Mouse (Mus musculus) liver, embryonic 16.5 days (tissue): ENCODE measurements around the gene Fbxo21. TPM values are rescaled to one million over a fixed set of nuclear protein-coding genes. Genes with fewer than 3 reads are reported as not detected.

Source experiments
- ATAC-seq: fragments of 200-750 bp; cut with Nextera tagmentation; 2 replicates; pipeline ENCODE4 v1.8.0; 2017; ENCODE audit warnings: low read depth, mild to moderate bottlenecking, moderate number of reproducible peaks, moderate library complexity
- H3K27ac ChIP-seq: fragments of 300-500 bp; sonication (generic); 2 replicates; pipeline ENCODE4 v1.5.1; 2014; ENCODE audit warnings: mild to moderate bottlenecking, low read length
- H3K27me3 ChIP-seq: fragments of 300-500 bp; sonication (generic); 2 replicates; pipeline ENCODE4 v1.6.1; 2014; ENCODE audit warnings: low read depth, low read length, mixed read lengths; ENCODE audit not compliant: control insufficient read depth, insufficient read depth
- H3K36me3 ChIP-seq: fragments of 300-500 bp; sonication (generic); 2 replicates; pipeline ENCODE4 v1.6.1; 2014; ENCODE audit warnings: mild to moderate bottlenecking; ENCODE audit not compliant: control insufficient read depth, insufficient read depth
- H3K4me1 ChIP-seq: fragments of 300-500 bp; sonication (generic); 2 replicates; pipeline ENCODE4 v1.6.1; 2014; ENCODE audit warnings: low read depth, low read length, mixed read lengths; ENCODE audit not compliant: control insufficient read depth
- H3K4me2 ChIP-seq: fragments of 300-500 bp; sonication (generic); 2 replicates; pipeline ENCODE4 v1.6.1; 2014; ENCODE audit warnings: low read depth, low read length, mixed read lengths
- H3K4me3 ChIP-seq: fragments of 300-500 bp; sonication (generic); 2 replicates; pipeline ENCODE4 v1.5.1; 2014; ENCODE audit warnings: low read depth, mild to moderate bottlenecking, low read length
- H3K9ac ChIP-seq: fragments of 300-500 bp; sonication (generic); 2 replicates; pipeline ENCODE4 v1.6.1; 2014; ENCODE audit warnings: low read depth, low read length
- H3K9me3 ChIP-seq: fragments of 300-500 bp; sonication (generic); replicated peaks from 2 replicates; pipeline ENCODE4 v1.6.1; 2016; ENCODE audit warnings: low read length; ENCODE audit not compliant: control insufficient read depth
- WGBS: fragments of 180-500 bp; shearing (Covaris S2); extraction: QIAGEN DNeasy Blood & Tissue Kit; methylation state at CpG from one replicate; pipeline ENCODE4 v1.1.7; 2014; ENCODE audit not compliant: insufficient replicate concordance; 5-methylcytosine and 5-hydroxymethylcytosine counted together
- polyA plus RNA-seq: library from polyadenylated mRNA; unstranded; fragments of >200 nt; fragmentation: Nextera tagmentation; extraction: Ambion mirVana; gene quantifications from 2 replicates; pipeline ENCODE4 v1.2.1, GENCODE M21; 2015

Gene Fbxo21
- polyA plus RNA-seq, 1 experiment from 2014 or later: 18.2 TPM

DNA sequence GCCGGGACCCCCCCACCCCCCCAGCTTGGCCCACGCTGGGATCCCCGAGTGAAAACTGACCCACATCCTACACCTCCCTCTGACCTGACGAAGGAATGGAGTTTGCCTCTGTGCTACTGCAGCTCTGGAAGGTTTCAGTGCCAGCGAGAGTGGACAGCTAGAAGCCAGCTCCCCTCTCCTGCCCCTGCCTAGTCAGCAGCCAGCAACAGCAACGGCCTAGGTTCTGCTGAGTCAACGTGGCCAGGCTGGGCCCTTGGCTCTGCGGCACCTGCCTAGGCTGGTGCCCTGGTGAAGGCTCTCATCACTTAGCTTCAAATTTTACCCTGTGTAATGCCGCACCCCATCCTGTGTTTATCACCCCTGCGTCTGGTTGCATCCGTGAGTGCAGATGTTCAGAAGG, 43.4 kb downstream of the Fbxo21 start:
- Histone ChIP-seq H3K9ac (no peak overlapping the region), H3K9me3 (no peaks in the 10 kb centered on the region), H3K27ac (no peak overlapping the region), H3K36me3 (no peaks in the 10 kb centered on the region), H3K4me3 (no peak overlapping the region), H3K4me1 (no peaks in the 10 kb centered on the region), H3K4me2 (no peak overlapping the region), H3K27me3 (no peaks in the 10 kb centered on the region; the same call in 1 of the 2 replicates)
- WGBS: 50% methylated on average over 11 of the region's 11 CpGs
- no peak for ATAC-seq

- no peaks in the 10 kb centered on the region for H3K36me3 ChIP-seq
- H3K9me3 ChIP-seq: no peaks in the 10 kb centered on the region
- peaks cover 29% of the 10 kb centered on the region for H3K27me3 ChIP-seq
- no peak overlapping the region for H3K27ac ChIP-seq
- H3K4me1 ChIP-seq: 0 out of 2 replicates have a peak, but pooled peaks cover 2% of the 10 kb centered on the region
- H3K4me2 ChIP-seq: no peak overlapping the region
- no peak for ATAC-seq
- H3K9ac ChIP-seq: no peak overlapping the region
- 48% methylated on average over 3 of the region's 3 CpGs for WGBS
- no peak overlapping the region for H3K4me3 ChIP-seq
These were observed 46.5 kb downstream of the Fbxo21 start for GRCm38 (mm10) chr5:118023053-118023452.

GRCm38 (mm10) chr5:118025880-118026279, 49.4 kb downstream of the Fbxo21 start:
- H3K36me3 ChIP-seq: no peaks in the 10 kb centered on the region
- no peaks in the 10 kb centered on the region for H3K9me3 ChIP-seq
- no peak overlapping the region for H3K9ac ChIP-seq
- no peak overlapping the region for H3K4me3 ChIP-seq
- no peak overlapping the region for H3K4me2 ChIP-seq
- H3K4me1 ChIP-seq: peaks cover 6% of the 10 kb centered on the region
- no peak overlapping the region for H3K27ac ChIP-seq
- H3K27me3 ChIP-seq: peaks cover 55% of the 10 kb centered on the region
- no peak for ATAC-seq
- 5% methylated on average over 12 of the region's 12 CpGs for WGBS

GRCm38 (mm10) chr5:118026343-118026742, 49.8 kb downstream of the Fbxo21 start:
- H3K27ac ChIP-seq: no peak overlapping the region
- H3K9ac ChIP-seq: no peak overlapping the region
- 3% methylated on average over 13 of the region's 13 CpGs for WGBS
- H3K4me3 ChIP-seq: no peak overlapping the region
- no peak for ATAC-seq
- peaks cover 6% of the 10 kb centered on the region for H3K4me1 ChIP-seq
- H3K4me2 ChIP-seq: no peak overlapping the region
- no peaks in the 10 kb centered on the region for H3K9me3 ChIP-seq
- no peaks in the 10 kb centered on the region for H3K36me3 ChIP-seq
- peaks cover 55% of the 10 kb centered on the region for H3K27me3 ChIP-seq

GRCm38 (mm10) chr5:118027101-118027697, 50.7 kb downstream of the Fbxo21 start:
- Histone ChIP-seq H3K9ac (no peak overlapping the region), H3K4me3 (peak overlapping the region; percentile 58), H3K4me2 (peak overlapping the region; percentile 75), H3K9me3 (no peaks in the 10 kb centered on the region), H3K27ac (no peak overlapping the region), H3K27me3 (peaks cover 55% of the 10 kb centered on the region), H3K36me3 (no peaks in the 10 kb centered on the region), H3K4me1 (peaks cover 6% of the 10 kb centered on the region)
- 2% methylated on average over 39 of the region's 39 CpGs for WGBS
- ATAC-seq: no peak

- ATAC-seq: no peak
- no peaks in the 10 kb centered on the region for H3K36me3 ChIP-seq
- WGBS: under 1% methylated on average over 54 of the region's 63 CpGs
- H3K9me3 ChIP-seq: no peaks in the 10 kb centered on the region
- H3K27ac ChIP-seq: no peak within 1 kb of the TSS
- peak within 1 kb of the TSS; percentile 58 for H3K4me3 ChIP-seq
- no peak within 1 kb of the TSS for H3K9ac ChIP-seq
- H3K4me2 ChIP-seq: peak within 1 kb of the TSS; percentile 75
- peaks cover 6% of the 10 kb centered on the region for H3K4me1 ChIP-seq
- peaks cover 55% of the 10 kb centered on the region for H3K27me3 ChIP-seq
These were observed 51.2 kb downstream of the Fbxo21 start, which contains the start of gene Tesc for GRCm38 (mm10) chr5:118027698-118028190. Gene Tesc (plus strand): TSS chr5:118027743.

DNA sequence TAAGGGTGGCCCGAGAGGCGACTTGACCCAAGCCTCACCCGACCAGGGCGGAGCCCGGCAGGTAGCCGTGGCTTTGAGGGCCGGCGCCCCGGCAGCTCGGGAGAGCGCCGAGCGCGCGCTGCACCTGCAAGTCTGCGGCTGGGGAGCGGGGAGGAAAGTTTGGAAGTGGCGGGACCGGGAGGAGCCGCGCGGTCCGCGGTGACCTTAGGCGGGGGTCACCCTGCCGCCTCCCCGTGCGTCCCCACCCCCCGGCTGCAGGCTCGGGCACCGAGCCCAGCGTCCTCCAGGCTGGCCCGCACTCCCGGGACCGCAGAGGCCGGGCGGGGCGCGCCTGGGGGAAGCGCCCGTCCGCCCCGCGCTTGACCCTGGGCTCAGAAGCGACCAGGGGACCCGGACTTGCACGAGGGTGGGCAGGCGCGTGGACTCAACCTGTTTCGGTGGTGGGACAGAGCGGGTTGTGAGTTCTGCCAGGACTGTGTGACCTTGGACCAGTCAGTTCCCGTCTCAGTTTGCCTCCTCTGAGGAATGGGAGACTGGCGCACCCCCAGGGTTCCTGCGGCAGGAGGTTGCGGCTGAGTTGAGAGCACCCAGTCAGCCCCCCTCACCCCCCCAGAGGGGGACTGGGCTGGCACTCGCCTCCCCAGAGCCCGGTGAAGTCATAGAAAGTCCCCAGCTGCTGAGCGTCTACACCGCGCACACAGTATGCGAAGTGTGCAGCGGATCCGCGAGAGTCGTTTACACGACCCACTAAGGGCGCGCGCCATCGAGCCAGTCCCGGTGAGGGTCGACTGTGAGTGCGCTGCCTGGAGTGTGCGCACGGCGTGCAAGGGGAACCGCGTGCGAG, 51.9 kb downstream of the Fbxo21 start:
- no peak overlapping the region for H3K9ac ChIP-seq
- ATAC-seq: no peak
- peaks cover 55% of the 10 kb centered on the region for H3K27me3 ChIP-seq
- peaks cover 6% of the 10 kb centered on the region for H3K4me1 ChIP-seq
- H3K27ac ChIP-seq: no peak overlapping the region
- peak overlapping the region; percentile 58 for H3K4me3 ChIP-seq
- peak overlapping the region; percentile 75 for H3K4me2 ChIP-seq
- WGBS: under 1% methylated on average over 79 of the region's 79 CpGs
- no peaks in the 10 kb centered on the region for H3K36me3 ChIP-seq
- H3K9me3 ChIP-seq: no peaks in the 10 kb centered on the region

GRCm38 (mm10) chr5:118029035-118029408, 52.5 kb downstream of the Fbxo21 start:
- Histone ChIP-seq H3K9me3 (no peaks in the 10 kb centered on the region), H3K27me3 (peaks cover 55% of the 10 kb centered on the region), H3K4me1 (peaks cover 6% of the 10 kb centered on the region), H3K4me3 (peak overlapping the region; percentile 58), H3K36me3 (no peaks in the 10 kb centered on the region), H3K9ac (no peak overlapping the region), H3K27ac (no peak overlapping the region), H3K4me2 (peak overlapping the region; percentile 75)
- WGBS: 2% methylated on average over 12 of the region's 12 CpGs
- ATAC-seq: no peak

GRCm38 (mm10) chr5:118029420-118029819, 52.9 kb downstream of the Fbxo21 start:
- Histone ChIP-seq H3K27ac (no peak overlapping the region), H3K4me2 (peak overlapping the region; percentile 75), H3K9me3 (no peaks in the 10 kb centered on the region), H3K4me3 (peak overlapping the region; percentile 58), H3K27me3 (peaks cover 55% of the 10 kb centered on the region), H3K4me1 (peaks cover 6% of the 10 kb centered on the region), H3K36me3 (no peaks in the 10 kb centered on the region), H3K9ac (no peak overlapping the region)
- 0% methylated on average over 10 of the region's 10 CpGs for WGBS
- no peak for ATAC-seq
